Mouse (Mus musculus) liver, embryonic 12.5 days (tissue): ENCODE data around the gene Lamb1. TPM values are rescaled to one million over a fixed set of nuclear protein-coding genes. Genes with fewer than 3 reads are reported as not detected.

Experiments
- ATAC-seq: fragments of 200-750 bp; cut with Nextera tagmentation; 2 replicates; pipeline ENCODE4 v1.8.0; 2017; ENCODE audit warnings: moderate number of reproducible peaks, mild to moderate bottlenecking, moderate library complexity
- H3K27ac ChIP-seq: fragments of 300-500 bp; sonication (generic); 2 replicates; pipeline ENCODE4 v1.5.1; 2016; ENCODE audit warnings: mild to moderate bottlenecking
- H3K27me3 ChIP-seq: fragments of 300-500 bp; sonication (generic); replicated peaks from 2 replicates; pipeline ENCODE4 v1.6.1; 2016; ENCODE audit warnings: mild to moderate bottlenecking, moderate library complexity
- H3K36me3 ChIP-seq: fragments of 300-500 bp; sonication (generic); 2 replicates; pipeline ENCODE4 v1.6.1; 2016; ENCODE audit warnings: mild to moderate bottlenecking, moderate library complexity
- H3K4me1 ChIP-seq: fragments of 300-500 bp; sonication (generic); 2 replicates; pipeline ENCODE4 v1.6.1; 2016
- H3K4me2 ChIP-seq: fragments of 300-500 bp; sonication (generic); 2 replicates; pipeline ENCODE4 v1.6.1; 2016; ENCODE audit warnings: mild to moderate bottlenecking, moderate library complexity
- H3K4me3 ChIP-seq: fragments of 300-500 bp; sonication (generic); 2 replicates; pipeline ENCODE4 v1.5.1; 2016; ENCODE audit warnings: mild to moderate bottlenecking, moderate library complexity
- H3K9ac ChIP-seq: fragments of 300-500 bp; sonication (generic); 2 replicates; pipeline ENCODE4 v1.6.1; 2016; ENCODE audit warnings: mild to moderate bottlenecking, moderate library complexity
- H3K9me3 ChIP-seq: fragments of 300-500 bp; sonication (generic); replicated peaks from 2 replicates; pipeline ENCODE4 v1.6.1; 2016; ENCODE audit warnings: mild to moderate bottlenecking, moderate library complexity
- WGBS: fragments of 180-500 bp; shearing (Covaris S2); methylation state at CpG from one replicate; pipeline ENCODE4 v1.1.7; 2016; ENCODE audit not compliant: insufficient replicate concordance; 5-methylcytosine and 5-hydroxymethylcytosine counted together
- polyA plus RNA-seq: library from polyadenylated mRNA; unstranded; fragments of >200 nt; fragmentation: Nextera tagmentation; extraction: Ambion mirVana; gene quantifications from 2 replicates; pipeline ENCODE4 v1.2.1, GENCODE M21; 2016

The Lamb1 gene
- polyA plus RNA-seq, 1 experiment from 2014 or later = 8.6 TPM

DNA sequence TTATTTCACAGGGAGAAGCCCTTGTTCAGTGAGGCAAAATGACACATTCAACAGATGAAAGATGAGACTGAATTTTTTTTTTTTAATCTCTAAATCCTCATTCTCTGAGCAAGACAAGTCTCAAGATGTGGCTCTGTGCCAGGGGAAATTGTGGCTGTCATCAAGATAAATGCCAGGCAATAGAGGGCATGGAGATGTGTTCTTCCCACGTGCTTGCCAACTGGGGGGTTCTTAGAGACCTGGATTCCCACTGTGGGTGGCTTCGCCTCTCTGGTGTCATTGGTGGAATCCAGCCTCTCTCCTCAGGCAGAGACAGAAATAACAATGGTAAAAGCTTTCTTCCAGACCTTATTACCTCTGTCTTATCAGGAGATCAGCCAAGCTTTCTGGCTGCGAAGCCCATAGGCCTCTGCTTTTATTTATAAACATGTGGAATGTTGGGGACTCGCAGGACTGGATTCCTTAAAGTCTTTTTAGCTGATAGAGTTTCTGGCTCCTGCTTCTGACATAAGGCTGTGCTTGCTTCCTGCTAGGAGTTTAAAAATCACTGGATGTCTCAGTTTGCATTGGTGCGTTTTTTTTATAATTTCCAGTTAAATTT, 41.1 kb downstream of the Lamb1 start:
- no peak overlapping the region for H3K27ac ChIP-seq

DNA sequence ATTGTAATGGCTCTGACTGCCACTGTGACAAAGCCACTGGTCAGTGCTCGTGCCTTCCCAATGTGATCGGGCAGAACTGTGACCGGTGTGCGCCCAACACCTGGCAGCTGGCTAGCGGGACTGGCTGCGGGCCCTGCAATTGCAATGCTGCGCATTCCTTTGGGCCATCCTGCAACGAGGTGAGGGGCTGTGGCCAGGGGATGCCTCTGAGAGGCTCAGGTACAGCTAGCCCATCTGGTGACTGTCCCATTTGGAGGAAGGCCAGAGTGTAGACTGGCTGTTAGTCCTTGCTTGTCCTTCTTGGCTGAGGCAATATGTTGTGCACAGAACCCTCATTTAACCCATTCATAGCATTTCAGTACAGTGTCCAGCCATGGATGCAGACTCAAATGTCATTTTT, 42.0 kb downstream of the Lamb1 start:
- H3K9me3 ChIP-seq = no peaks in the 10 kb centered on the region
- no peak overlapping the region for H3K27ac ChIP-seq
- no peak for ATAC-seq
- H3K27me3 ChIP-seq = no peaks in the 10 kb centered on the region
- WGBS = 78% methylated on average over 8 of the region's 8 CpGs
- no peaks in the 10 kb centered on the region for H3K4me1 ChIP-seq
- no peak overlapping the region for H3K4me2 ChIP-seq
- no peak overlapping the region for H3K9ac ChIP-seq
- H3K4me3 ChIP-seq = no peak overlapping the region
- H3K36me3 ChIP-seq = peaks cover 5% of the 10 kb centered on the region; the same call in 1 of the 2 replicates

More for the DNA sequence above, 41.1 kb downstream of the Lamb1 start:
- peaks cover 5% of the 10 kb centered on the region; the same call in 1 of the 2 replicates for H3K36me3 ChIP-seq
- no peak overlapping the region for H3K4me3 ChIP-seq
- H3K27me3 ChIP-seq = no peaks in the 10 kb centered on the region
- 66% methylated on average over 5 of the region's 5 CpGs for WGBS
- no peaks in the 10 kb centered on the region for H3K4me1 ChIP-seq
- no peak overlapping the region for H3K4me2 ChIP-seq
- H3K9ac ChIP-seq = no peak overlapping the region
- ATAC-seq = no peak
- no peaks in the 10 kb centered on the region for H3K9me3 ChIP-seq

DNA sequence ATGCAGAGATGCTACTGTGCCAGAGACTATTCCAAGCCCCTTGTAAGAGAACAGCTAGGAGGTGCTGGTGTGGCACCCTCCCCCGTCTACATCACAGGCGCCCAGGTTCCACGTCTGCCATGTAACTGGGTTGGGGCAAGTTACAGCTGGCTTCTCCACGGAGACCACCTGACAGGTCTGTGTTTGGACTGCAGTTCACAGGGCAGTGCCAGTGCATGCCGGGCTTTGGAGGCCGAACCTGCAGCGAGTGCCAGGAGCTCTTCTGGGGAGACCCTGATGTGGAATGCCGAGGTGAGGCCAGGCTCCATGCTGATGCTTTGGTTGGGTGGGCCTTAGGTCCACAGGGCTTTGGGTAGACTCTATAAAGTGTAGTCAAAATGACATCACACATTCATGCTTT, 42.7 kb downstream of the Lamb1 start:
- no peaks in the 10 kb centered on the region for H3K4me1 ChIP-seq
- H3K4me2 ChIP-seq = no peak overlapping the region
- 85% methylated on average over 8 of the region's 8 CpGs for WGBS
- no peak overlapping the region for H3K27ac ChIP-seq
- H3K9me3 ChIP-seq = no peaks in the 10 kb centered on the region
- H3K9ac ChIP-seq = no peak overlapping the region
- no peak for ATAC-seq
- H3K27me3 ChIP-seq = no peaks in the 10 kb centered on the region
- H3K4me3 ChIP-seq = no peak overlapping the region
- H3K36me3 ChIP-seq = peaks cover 5% of the 10 kb centered on the region; the same call in 1 of the 2 replicates

DNA sequence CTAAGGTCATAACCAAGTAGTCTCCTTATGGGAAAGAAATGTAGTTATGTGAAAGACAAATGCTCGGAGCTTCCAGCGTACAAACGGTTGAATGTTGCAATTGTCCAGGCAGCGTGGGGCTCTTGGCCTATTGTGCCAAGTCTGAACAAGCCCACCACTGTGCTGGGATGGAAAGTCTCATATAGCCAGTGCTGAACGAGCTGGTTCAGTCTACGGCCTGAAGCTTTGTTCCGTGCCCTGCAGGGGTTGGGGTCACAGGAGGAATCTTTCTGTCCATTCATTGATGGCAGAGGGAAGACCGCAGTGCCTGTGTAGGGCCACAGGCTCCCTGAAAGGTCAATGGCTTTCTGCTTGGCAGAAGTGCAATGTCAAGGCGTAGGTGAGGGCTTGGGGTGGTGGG, 45.7 kb downstream of the Lamb1 start:
- peaks cover 9% of the 10 kb centered on the region for H3K36me3 ChIP-seq
- no peaks in the 10 kb centered on the region for H3K9me3 ChIP-seq
- H3K4me3 ChIP-seq = no peak overlapping the region
- WGBS = 75% methylated on average over 9 of the region's 9 CpGs
- H3K27ac ChIP-seq = no peak overlapping the region
- ATAC-seq = no peak
- H3K9ac ChIP-seq = no peak overlapping the region
- H3K27me3 ChIP-seq = no peaks in the 10 kb centered on the region
- no peak overlapping the region for H3K4me2 ChIP-seq
- H3K4me1 ChIP-seq = no peaks in the 10 kb centered on the region

DNA sequence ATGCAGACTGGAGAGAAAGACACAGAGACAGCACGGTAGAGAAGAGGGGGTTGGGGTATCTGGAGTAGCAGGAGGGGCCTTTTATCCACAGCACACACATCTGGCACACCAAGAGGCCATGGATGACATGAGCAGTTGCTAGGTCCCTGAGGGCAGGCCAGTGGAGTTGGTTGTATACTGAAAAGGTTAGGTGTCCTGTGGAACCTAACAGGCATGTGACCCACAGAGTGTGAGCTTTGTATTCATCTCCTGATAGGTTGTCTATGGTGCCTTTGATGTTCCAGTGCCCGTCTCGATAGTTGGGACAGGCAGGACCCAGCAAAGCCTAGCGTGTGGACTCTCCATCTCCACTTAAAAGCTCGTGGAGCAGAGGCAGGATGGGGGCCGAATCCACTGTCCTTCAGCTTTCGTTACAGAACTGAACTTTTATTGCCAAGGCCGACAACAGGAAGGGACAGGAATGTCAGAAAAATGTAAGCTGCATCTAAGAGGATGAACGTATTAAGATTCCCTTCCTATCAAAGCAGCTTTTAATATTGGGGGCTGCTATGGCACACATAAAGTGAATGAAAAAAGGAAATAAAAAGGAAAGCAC, 46.7 kb downstream of the Lamb1 start:
- Histone ChIP-seq H3K27ac (no peak overlapping the region), H3K36me3 (peaks cover 9% of the 10 kb centered on the region)
- ATAC-seq = no peak

DNA sequence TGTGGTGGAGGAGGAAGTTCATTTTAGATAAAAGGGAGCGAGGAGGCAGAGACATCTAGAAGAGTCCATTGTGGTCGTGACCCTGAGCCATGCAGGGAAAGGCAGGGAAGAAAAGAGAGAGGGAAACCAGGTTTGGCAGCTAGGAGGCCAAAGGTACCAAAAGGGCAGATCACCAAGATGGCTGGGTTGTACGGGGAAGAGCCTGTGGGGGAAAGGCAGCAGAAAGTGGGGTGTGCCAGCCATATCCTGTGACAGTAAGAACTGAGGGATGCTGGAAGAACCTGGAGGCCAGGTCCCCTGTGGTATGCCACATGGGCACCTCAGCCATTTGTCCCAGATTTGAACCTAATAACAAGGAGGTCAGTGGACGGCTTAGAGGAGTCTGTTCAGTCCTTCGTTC, 47.2 kb downstream of the Lamb1 start:
- H3K9ac ChIP-seq = no peak overlapping the region
- no peaks in the 10 kb centered on the region for H3K9me3 ChIP-seq
- H3K27me3 ChIP-seq = no peaks in the 10 kb centered on the region
- peaks cover 6% of the 10 kb centered on the region for H3K36me3 ChIP-seq
- no peak overlapping the region for H3K27ac ChIP-seq
- H3K4me1 ChIP-seq = no peaks in the 10 kb centered on the region
- 52% methylated on average over 5 of the region's 5 CpGs for WGBS
- ATAC-seq = no peak
- no peak overlapping the region for H3K4me3 ChIP-seq
- no peak overlapping the region for H3K4me2 ChIP-seq

More for the DNA sequence above, 46.7 kb downstream of the Lamb1 start:
- WGBS = 72% methylated on average over 9 of the region's 9 CpGs
- H3K9ac ChIP-seq = no peak overlapping the region
- H3K4me2 ChIP-seq = no peak overlapping the region
- no peak overlapping the region for H3K4me3 ChIP-seq
- no peaks in the 10 kb centered on the region for H3K9me3 ChIP-seq
- H3K27me3 ChIP-seq = no peaks in the 10 kb centered on the region
- no peaks in the 10 kb centered on the region for H3K4me1 ChIP-seq

DNA sequence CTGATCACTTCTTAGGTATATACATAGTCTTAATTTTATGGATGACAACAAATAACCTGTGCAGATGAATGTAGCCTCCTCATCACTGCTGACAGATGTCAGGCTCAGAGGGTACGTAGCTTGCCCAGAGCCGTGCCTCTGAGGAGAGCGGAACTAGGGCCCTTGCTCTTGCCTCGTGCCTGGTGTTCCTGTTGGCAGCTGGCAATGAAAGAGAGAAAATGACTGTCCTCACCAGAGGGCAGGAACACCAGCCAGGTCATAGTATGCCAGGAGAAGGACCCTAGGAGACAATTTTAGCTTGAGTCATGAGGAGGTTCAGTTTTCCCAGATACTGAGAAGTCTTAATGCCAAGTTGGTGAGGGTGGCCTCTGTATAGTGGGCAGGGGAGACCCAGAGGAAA, 48.1 kb downstream of the Lamb1 start:
- Histone ChIP-seq H3K4me2 (no peak overlapping the region), H3K4me1 (no peaks in the 10 kb centered on the region), H3K9ac (no peak overlapping the region), H3K4me3 (no peak overlapping the region), H3K27me3 (no peaks in the 10 kb centered on the region), H3K27ac (no peak overlapping the region), H3K9me3 (no peaks in the 10 kb centered on the region), H3K36me3 (peaks cover 6% of the 10 kb centered on the region)
- WGBS = 86% methylated on average over 4 of the region's 4 CpGs
- no peak for ATAC-seq

DNA sequence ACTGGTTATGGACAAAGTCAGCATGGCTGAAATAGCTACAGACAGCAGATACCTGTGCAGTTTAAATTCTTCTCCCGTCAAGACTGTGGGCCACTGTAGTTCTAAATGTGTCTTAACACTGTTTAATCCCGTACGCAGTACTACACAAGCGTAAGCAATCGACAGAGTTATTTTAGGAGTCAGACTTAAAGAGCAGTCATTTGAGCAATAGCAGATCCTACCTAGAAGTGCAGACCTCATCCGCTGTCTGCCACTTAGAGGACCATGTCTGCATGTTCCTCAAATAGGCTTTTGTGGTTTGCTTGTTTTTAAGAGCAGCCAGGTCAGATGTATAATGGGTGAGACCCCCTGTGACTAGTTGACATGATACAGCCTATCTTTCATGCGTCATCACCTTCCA, 49.3 kb downstream of the Lamb1 start:
- Histone ChIP-seq H3K9me3 (no peaks in the 10 kb centered on the region), H3K4me3 (no peak overlapping the region), H3K4me1 (no peaks in the 10 kb centered on the region), H3K9ac (no peak overlapping the region), H3K27ac (no peak overlapping the region), H3K27me3 (no peaks in the 10 kb centered on the region), H3K36me3 (peaks cover 6% of the 10 kb centered on the region), H3K4me2 (no peak overlapping the region)
- ATAC-seq = no peak
- 77% methylated on average over 7 of the region's 7 CpGs for WGBS

DNA sequence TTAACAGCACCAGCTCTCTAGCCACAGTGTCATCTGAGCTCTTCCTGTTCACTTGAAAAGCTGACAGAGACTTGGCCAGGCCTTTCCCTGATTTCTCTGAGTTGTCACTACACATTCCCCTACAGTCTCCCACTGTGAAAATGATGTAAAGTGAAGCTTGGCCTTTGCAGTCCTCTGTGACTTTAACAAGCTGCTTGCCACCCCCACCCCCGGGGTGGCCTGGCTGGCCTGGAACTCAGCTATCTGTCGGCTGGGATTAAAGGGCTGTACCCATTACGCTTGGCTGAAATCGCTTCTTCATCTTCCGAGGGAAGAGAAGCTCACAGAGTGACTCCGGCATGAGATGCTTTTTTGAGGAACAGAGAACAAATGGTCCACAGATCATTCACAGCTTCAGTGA, 50.9 kb downstream of the Lamb1 start:
- H3K27me3 ChIP-seq = no peaks in the 10 kb centered on the region
- peaks cover 3% of the 10 kb centered on the region; the same call in 1 of the 2 replicates for H3K36me3 ChIP-seq
- no peak overlapping the region for H3K27ac ChIP-seq
- no peaks in the 10 kb centered on the region for H3K4me1 ChIP-seq
- 68% methylated on average over 6 of the region's 6 CpGs for WGBS
- no peak for ATAC-seq
- H3K9me3 ChIP-seq = no peaks in the 10 kb centered on the region
- H3K4me2 ChIP-seq = no peak overlapping the region
- H3K4me3 ChIP-seq = no peak overlapping the region
- no peak overlapping the region for H3K9ac ChIP-seq

DNA sequence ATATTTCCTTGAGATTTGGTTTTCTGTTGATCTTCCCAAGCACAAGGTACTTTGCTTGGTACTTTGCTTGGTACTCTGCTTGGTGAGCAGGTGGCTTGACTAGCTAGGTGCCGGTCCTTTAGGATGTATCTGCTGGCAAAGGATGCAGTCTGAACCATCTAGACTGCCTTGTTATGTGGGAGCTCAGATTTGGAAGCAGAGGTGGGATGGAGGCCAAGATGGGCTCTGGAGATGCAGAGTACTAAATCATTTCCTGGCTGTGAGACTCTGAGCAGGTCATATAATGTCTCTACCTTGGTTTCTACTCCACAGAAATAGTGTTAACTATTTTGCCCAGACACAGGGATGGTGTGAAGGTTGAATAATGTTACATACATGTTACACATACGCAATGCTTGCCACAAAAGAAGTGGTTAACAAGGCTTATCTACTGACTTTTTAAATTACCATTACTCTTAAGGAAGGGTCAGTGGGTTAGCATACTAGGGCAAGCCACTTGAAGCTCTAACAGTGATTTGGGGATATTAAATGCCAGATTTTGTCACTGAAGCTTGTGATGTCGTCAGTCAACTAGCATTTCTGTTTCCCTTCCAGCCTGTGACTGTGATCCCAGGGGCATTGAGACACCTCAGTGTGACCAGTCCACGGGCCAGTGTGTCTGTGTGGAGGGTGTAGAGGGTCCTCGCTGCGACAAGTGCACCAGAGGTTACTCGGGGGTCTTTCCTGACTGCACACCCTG, 52.8 kb downstream of the Lamb1 start:
- no peak for ATAC-seq
- no peak overlapping the region for H3K4me2 ChIP-seq
- H3K4me1 ChIP-seq = no peaks in the 10 kb centered on the region
- no peak overlapping the region for H3K9ac ChIP-seq
- peaks cover 3% of the 10 kb centered on the region; the same call in 1 of the 2 replicates for H3K36me3 ChIP-seq
- no peaks in the 10 kb centered on the region for H3K27me3 ChIP-seq
- no peak overlapping the region for H3K4me3 ChIP-seq
- 75% methylated on average over 7 of the region's 7 CpGs for WGBS
- H3K9me3 ChIP-seq = no peaks in the 10 kb centered on the region
- H3K27ac ChIP-seq = no peak overlapping the region

DNA sequence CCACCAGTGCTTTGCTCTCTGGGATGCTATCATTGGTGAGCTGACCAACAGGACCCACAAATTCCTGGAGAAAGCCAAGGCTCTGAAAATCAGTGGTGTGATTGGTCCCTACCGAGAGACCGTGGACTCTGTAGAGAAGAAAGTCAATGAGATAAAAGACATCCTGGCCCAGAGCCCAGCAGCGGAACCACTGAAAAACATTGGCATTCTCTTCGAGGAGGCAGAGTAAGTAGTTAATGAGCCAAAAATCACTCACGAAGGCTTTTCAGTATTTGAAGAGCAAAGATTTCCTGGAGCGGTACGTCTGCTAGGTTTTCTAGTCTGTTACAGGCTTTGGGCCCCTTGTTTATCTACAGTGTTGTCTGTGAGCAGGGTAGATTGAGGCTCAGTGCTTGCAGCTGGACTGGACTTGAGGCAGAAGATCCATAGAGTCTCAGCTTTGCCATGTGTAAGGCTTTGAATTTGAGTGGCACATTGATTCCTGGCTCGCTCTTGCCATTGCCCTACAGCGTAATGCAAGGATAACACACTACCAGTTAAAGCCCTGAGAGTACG, 53.5 kb downstream of the Lamb1 start:
- no peak overlapping the region for H3K4me2 ChIP-seq
- H3K27me3 ChIP-seq = no peaks in the 10 kb centered on the region
- H3K9me3 ChIP-seq = no peaks in the 10 kb centered on the region
- no peak overlapping the region for H3K4me3 ChIP-seq
- peaks cover 3% of the 10 kb centered on the region; the same call in 1 of the 2 replicates for H3K36me3 ChIP-seq
- ATAC-seq = no peak
- H3K4me1 ChIP-seq = no peaks in the 10 kb centered on the region
- 79% methylated on average over 10 of the region's 10 CpGs for WGBS
- H3K27ac ChIP-seq = no peak overlapping the region
- H3K9ac ChIP-seq = no peak overlapping the region

DNA sequence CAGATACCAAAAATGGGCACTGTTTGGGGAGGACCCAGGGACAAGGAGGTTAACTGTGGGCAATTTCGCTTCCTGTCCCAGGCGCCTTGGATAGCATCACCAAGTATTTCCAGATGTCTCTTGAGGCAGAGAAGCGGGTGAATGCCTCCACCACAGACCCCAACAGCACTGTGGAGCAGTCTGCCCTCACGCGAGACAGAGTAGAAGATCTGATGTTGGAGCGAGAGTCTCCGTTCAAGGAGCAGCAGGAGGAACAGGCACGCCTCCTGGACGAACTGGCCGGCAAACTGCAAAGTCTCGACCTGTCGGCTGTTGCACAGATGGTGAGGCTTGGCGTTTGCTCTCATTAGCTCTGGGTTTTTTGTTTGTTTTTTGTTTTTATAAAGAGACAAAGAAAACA, 55.8 kb downstream of the Lamb1 start:
- Histone ChIP-seq H3K9me3 (no peaks in the 10 kb centered on the region), H3K4me3 (no peak overlapping the region), H3K36me3 (no peaks in the 10 kb centered on the region), H3K4me2 (no peak overlapping the region), H3K9ac (no peak overlapping the region), H3K27me3 (no peaks in the 10 kb centered on the region), H3K4me1 (no peaks in the 10 kb centered on the region), H3K27ac (no peak overlapping the region)
- WGBS = 74% methylated on average over 13 of the region's 13 CpGs
- ATAC-seq = no peak
